Mouse (Mus musculus) central nervous system, embryonic 14 days (tissue): ENCODE data around the gene Esp3. TPM values are rescaled to one million over a fixed set of nuclear protein-coding genes. Genes with fewer than 3 reads are reported as not detected.

Experiments
- polyA plus RNA-seq: library from polyadenylated mRNA; depleted of rRNA; stranded (reverse); fragments of >200 nt; gene quantifications from 2 replicates; pipeline ENCODE4 v1.2.3, GENCODE M21; 2012; rRNA removed

Esp3 gene
- not detected in 2 replicates for polyA plus RNA-seq

GRCm38 (mm10) chr17:40631775-40632174, at the start of gene Esp3:
Gene Esp3, plus strand, starts transcription at chr17:40632075.

GRCm38 (mm10) chr17:40598294-40598693, 33.6 kb upstream of the Esp3 start, which contains the start of gene Esp4:
Gene Esp4, plus strand, starts transcription at chr17:40598594.

Other genes starting within 250 kb of the Esp3 start
- not detected in 2 replicates for gene Esp8, start 112.1 kb upstream of the Esp3 start, polyA plus RNA-seq
- not detected in 2 replicates for gene Esp6, start 70.6 kb upstream of the Esp3 start, polyA plus RNA-seq
- gene Esp4, start 33.5 kb upstream of the Esp3 start, polyA plus RNA-seq, result not detected in 2 replicates
- not detected in 2 replicates for gene Esp1, start 95.0 kb downstream of the Esp3 start, polyA plus RNA-seq
- gene Crisp2, start 174.9 kb downstream of the Esp3 start, polyA plus RNA-seq, result not detected in 2 replicates
- 0.10 and 0.20 TPM in 2 replicates for gene Rhag, start 179.1 kb downstream of the Esp3 start, polyA plus RNA-seq
- 0.53 and 1.1 TPM in 2 replicates for gene 9130008F23Rik, start 248.5 kb downstream of the Esp3 start, polyA plus RNA-seq